Mouse (Mus musculus) ES-E14 (cell line): ENCODE results near the gene Efnb3.

ENCODE experiments used
- CHD2 ChIP-seq: IDR thresholded peaks from 2 replicates; pipeline ENCODE4 v1.6.1; 2014; ENCODE audit warnings: mild to moderate bottlenecking, low read depth, low read length, inconsistent platforms
- HCFC1 ChIP-seq: IDR thresholded peaks from 2 replicates; pipeline ENCODE4 v1.6.1; 2012; ENCODE audit warnings: low read length, inconsistent platforms, borderline replicate concordance; ENCODE audit not compliant: insufficient read depth
- MAFK ChIP-seq: IDR thresholded peaks from 2 replicates; pipeline ENCODE4 v1.6.1; 2014; ENCODE audit warnings: mild to moderate bottlenecking, low read depth, low read length, inconsistent platforms; ENCODE audit not compliant: insufficient read depth
- ZNF384 ChIP-seq: IDR thresholded peaks from 2 replicates; pipeline ENCODE4 v1.6.1; 2012; ENCODE audit warnings: low read depth, low read length, inconsistent platforms

GRCm38 (mm10) chr11:69575220-69575619 is 15.2 kb upstream of the Efnb3 start:
- TF ChIP-seq ZNF384 (no peak), HCFC1 (no peak), MAFK (no peak), CHD2 (no peak)
